ENCODE assay signal across 9 mouse cellular contexts in genomic region chr5:91074450-91074950, GRCm38 (mm10). TPM values are rescaled to one million over a fixed set of nuclear protein-coding genes. Genes with fewer than 3 reads are reported as not detected.
DNase-seq lines count a peak whose midpoint lies in the region; ATAC-seq and TF ChIP-seq lines count a peak whose summit lies in the region.
"Had no signal": no experiment of that assay in that cellular context is flagged by ENCODE, and none has a peak within 500 bp of the region (broad histone marks: within the 10 kb centered on the region; RNA-seq: fewer than 3 reads in every experiment).

Gene Ereg (plus strand): TSS chr5:91074622.

- peak within 1 kb of the TSS; percentile 77 for H3K27ac ChIP-seq in embryonic fibroblast, embryonic 13.5 days (ENCODE audit: insufficient read depth, low read length)
- no peak within 1 kb of the TSS for H3K27ac ChIP-seq in intestine, embryonic 14.5 days (ENCODE audit: low read depth)
- H3K27ac ChIP-seq in midbrain, embryonic 12.5 days (replicated peaks) = no peak within 1 kb of the TSS

- peak; percentile 7 for DNase-seq in thymus, postnatal 4 days
- DNase-seq in thymus, adult 18-20 months = no peak
- peak; percentile 72 for DNase-seq in intestine, embryonic 14.5 days (ENCODE audit: low spot score)
- DNase-seq in c-Kit-positive CD71-positive TER-119-positive erythroid progenitor cells, embryonic 14.5 days (ENCODE audit: low spot score) = no peak

- no peaks in the 10 kb centered on the region for H3K36me3 ChIP-seq in intestine, embryonic 14.5 days (ENCODE audit: control insufficient read depth, insufficient read depth, low read length)
- no peaks in the 10 kb centered on the region for H3K36me3 ChIP-seq in midbrain, embryonic 12.5 days

- peak; percentile 13; the same call in 1 of the 2 replicates for TF ChIP-seq CTCF in embryonic fibroblast, embryonic 13.5 days (IDR thresholded peaks at IDR 0.05; ENCODE audit: borderline replicate concordance, insufficient read depth, low read length)

- 2% methylated on average over 25 of the region's 25 CpGs for WGBS in intestine, embryonic 14.5 days
- 1% methylated on average over 25 of the region's 25 CpGs for WGBS in midbrain, embryonic 12.5 days

- H3K27me3 ChIP-seq in intestine, embryonic 14.5 days (replicated peaks; ENCODE audit: control insufficient read depth, insufficient read depth, low read length) = peaks cover 10% of the 10 kb centered on the region; the same call in 1 of the 2 replicates
- H3K27me3 ChIP-seq in midbrain, embryonic 12.5 days = peaks cover 13% of the 10 kb centered on the region

- peak; percentile 71 for ATAC-seq in intestine, embryonic 14.5 days (replicated peaks; ENCODE audit: low FRiP score, low TSS enrichment, low read depth)
- ATAC-seq in midbrain, embryonic 12.5 days (ENCODE audit: low FRiP score, low read depth) = peak; percentile 66
- no peak for ATAC-seq in erythroblast, adult 5-6 weeks (replicated peaks; ENCODE audit: low FRiP score, poor library complexity, severe bottlenecking)
- no peak for ATAC-seq in CD4-positive, CD25-positive, alpha-beta regulatory T cell, adult 4 months

- TF ChIP-seq POLR2A in embryonic fibroblast, embryonic 13.5 days (IDR thresholded peaks at IDR 0.05; ENCODE audit: low read depth, low read length) = peak; percentile 80

- H3K4me1 ChIP-seq in embryonic fibroblast, embryonic 13.5 days (ENCODE audit: control insufficient read depth, insufficient read depth, low read length) = peaks cover 3% of the 10 kb centered on the region
- H3K4me1 ChIP-seq in intestine, embryonic 14.5 days (replicated peaks; ENCODE audit: control insufficient read depth, insufficient read depth, low read length) = no peaks in the 10 kb centered on the region
- peaks cover 6% of the 10 kb centered on the region for H3K4me1 ChIP-seq in midbrain, embryonic 12.5 days

- peak within 1 kb of the TSS; percentile 61 for H3K4me3 ChIP-seq in embryonic fibroblast, embryonic 13.5 days (ENCODE audit: insufficient read depth, low read length)
- peak within 1 kb of the TSS; percentile 26 for H3K4me3 ChIP-seq in intestine, embryonic 14.5 days (ENCODE audit: low read depth, low read length)
- H3K4me3 ChIP-seq in midbrain, embryonic 12.5 days = peak within 1 kb of the TSS; percentile 40
- H3K4me3 ChIP-seq: erythroblast, embryonic 14.5 days had no signal

- H3K9ac ChIP-seq in intestine, embryonic 14.5 days (ENCODE audit: low read length) = no peak within 1 kb of the TSS
- peak within 1 kb of the TSS; percentile 37; the same call in 1 of the 2 replicates for H3K9ac ChIP-seq in midbrain, embryonic 12.5 days (replicated peaks)

- no peaks in the 10 kb centered on the region for H3K9me3 ChIP-seq in intestine, embryonic 14.5 days (ENCODE audit: control insufficient read depth, low read length)
- H3K9me3 ChIP-seq in midbrain, embryonic 12.5 days = no peaks in the 10 kb centered on the region

- H3K4me2 ChIP-seq in intestine, embryonic 14.5 days (ENCODE audit: low read length) = peak within 1 kb of the TSS; percentile 58
- H3K4me2 ChIP-seq in midbrain, embryonic 12.5 days (replicated peaks) = peak within 1 kb of the TSS; percentile 71

RNA-seq across cellular contexts. Expression of gene Ereg, which starts in this region (rescaled TPM):
- 15.9 and 31.8 TPM in 2 replicates for polyA plus RNA-seq in embryonic fibroblast, embryonic 13.5 days (2011; ENCODE audit: insufficient read length, low read depth, missing spikeins)
- 0.94 and 1.1 TPM in 2 replicates for polyA plus RNA-seq in intestine, embryonic 14.5 days (2014; fragmentation: Nextera tagmentation; extraction: Ambion mirVana)
- not detected in 2 replicates for polyA plus RNA-seq in midbrain, embryonic 12.5 days (2016; fragmentation: Nextera tagmentation; extraction: Ambion mirVana)
- total RNA-seq in erythroblast, adult 5-6 weeks (2015; ENCODE audit: low replicate concordance) = not detected in 2 replicates
- total RNA-seq in erythroblast, adult 5-6 weeks (2017; ENCODE audit: low replicate concordance) = not detected in 2 replicates
- not detected for polyA plus RNA-seq in CD4-positive, CD25-positive, alpha-beta regulatory T cell, adult 4 months (2017; shearing (Covaris generic))
- polyA plus RNA-seq: erythroblast, embryonic 14.5 days had no signal

Comparison
In these comparisons a context has a peak if more than half of its experiments do, and no peak if none do; other contexts are left out.
1. DNase-seq: peak in thymus, postnatal 4 days (single experiment) and intestine, embryonic 14.5 days (single experiment); none in thymus, adult 18-20 months (0 of 2) and c-Kit-positive CD71-positive TER-119-positive erythroid progenitor cells, embryonic 14.5 days (single experiment).
2. Peak in ATAC-seq, H3K4me3 ChIP-seq, H3K9ac ChIP-seq and H3K4me2 ChIP-seq in midbrain, embryonic 12.5 days; RNA of the gene not detected or under 1 TPM.
3. Peak in every context shown above with its lines, with median percentiles within 50 percentile points of each other: H3K4me3 ChIP-seq.